Mouse (Mus musculus) embryo, embryonic 11 days (tissue): ENCODE results near the gene Tsnaxip1.
A peak's percentile ranks its signal among the peaks of the same experiment; 100 is the strongest.

ENCODE experiments used
- DNase-seq: peaks from one replicate; pipeline ENCODE4 v3.0.0-alpha.2; 2015

Tsnaxip1 gene

GRCm38 (mm10) chr8:105826861-105827848, at the start of gene Tsnaxip1, which contains the start of gene Ranbp10:
Gene Tsnaxip1, plus strand, starts transcription at chr8:105827731.
Gene Ranbp10, minus strand, starts transcription at chr8:105827350.
- peak; percentile 98 for DNase-seq

GRCm38 (mm10) chr8:105777833-105778232, 49.7 kb upstream of the Tsnaxip1 start:
- no peak for DNase-seq

DNA sequence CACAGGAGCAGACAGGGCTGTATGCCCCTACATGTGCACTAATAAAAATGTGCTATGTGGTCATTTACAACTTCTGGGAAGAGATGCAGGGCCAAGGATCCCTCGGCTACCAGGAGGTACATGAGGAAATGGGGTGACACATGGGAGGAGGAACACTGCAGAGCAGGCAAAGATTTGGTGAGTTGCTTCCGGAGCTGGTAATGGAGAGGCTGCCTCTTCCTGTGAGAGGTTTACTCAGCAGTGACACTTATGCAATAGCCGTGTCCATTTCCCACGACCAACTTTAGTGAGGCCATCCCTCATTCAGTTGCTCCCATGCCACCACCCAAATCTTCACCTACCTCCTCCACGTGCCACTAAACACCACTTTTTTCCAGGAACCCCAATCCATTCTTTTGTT, 47.2 kb upstream of the Tsnaxip1 start:
- DNase-seq = no peak

GRCm38 (mm10) chr8:105788241-105788640, 39.3 kb upstream of the Tsnaxip1 start:
- peak; percentile 58 for DNase-seq

DNA sequence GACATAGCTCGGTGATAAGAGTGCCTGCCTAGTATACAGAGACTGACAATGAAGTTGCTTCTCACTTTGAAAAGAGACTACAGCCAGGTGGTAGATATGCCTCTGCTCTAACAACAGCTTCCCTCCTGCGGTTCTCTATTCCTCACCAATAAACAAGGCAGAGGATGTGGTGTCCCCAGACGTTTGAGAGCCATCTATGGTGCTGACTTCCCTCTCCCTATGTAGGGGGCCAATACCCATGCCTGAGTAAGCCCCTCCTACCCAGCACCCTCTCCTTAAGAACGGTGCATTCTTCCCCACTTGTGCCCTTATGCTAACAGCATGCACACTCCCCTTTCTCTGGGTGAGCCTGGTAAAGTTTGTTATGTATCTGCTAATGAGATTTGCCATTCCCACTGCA, 38.6 kb upstream of the Tsnaxip1 start:
- no peak for DNase-seq

GRCm38 (mm10) chr8:105789626-105790025, 37.9 kb upstream of the Tsnaxip1 start:
- DNase-seq = no peak

- no peak for DNase-seq
Observed at GRCm38 (mm10) chr8:105793331-105793730, 34.2 kb upstream of the Tsnaxip1 start.

GRCm38 (mm10) chr8:105794009-105794598, 33.4 kb upstream of the Tsnaxip1 start:
- no peak for DNase-seq

DNA sequence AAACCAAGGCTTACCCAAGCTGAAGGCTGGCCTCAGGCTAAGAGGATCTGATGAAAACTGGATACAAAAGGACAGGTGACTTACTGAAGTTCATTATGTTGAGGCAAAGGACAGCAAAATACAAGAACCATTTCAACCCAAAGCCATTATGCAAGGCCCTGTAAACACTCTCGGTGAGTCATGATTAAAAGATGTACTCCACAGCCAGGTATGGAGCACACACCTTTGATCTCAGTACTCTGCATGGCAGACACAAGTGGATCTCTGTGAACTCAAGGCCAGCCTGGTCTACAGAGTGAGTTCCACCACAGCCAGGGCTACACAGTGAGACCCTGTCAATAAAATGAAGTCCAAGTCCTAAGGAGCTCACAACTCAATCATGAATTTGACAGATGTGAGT, 31.7 kb upstream of the Tsnaxip1 start:
- no peak for DNase-seq

GRCm38 (mm10) chr8:105798408-105798807, 29.1 kb upstream of the Tsnaxip1 start:
- no peak for DNase-seq

- DNase-seq = peak; percentile 10
Observed at GRCm38 (mm10) chr8:105799091-105799812, 28.3 kb upstream of the Tsnaxip1 start.

DNA sequence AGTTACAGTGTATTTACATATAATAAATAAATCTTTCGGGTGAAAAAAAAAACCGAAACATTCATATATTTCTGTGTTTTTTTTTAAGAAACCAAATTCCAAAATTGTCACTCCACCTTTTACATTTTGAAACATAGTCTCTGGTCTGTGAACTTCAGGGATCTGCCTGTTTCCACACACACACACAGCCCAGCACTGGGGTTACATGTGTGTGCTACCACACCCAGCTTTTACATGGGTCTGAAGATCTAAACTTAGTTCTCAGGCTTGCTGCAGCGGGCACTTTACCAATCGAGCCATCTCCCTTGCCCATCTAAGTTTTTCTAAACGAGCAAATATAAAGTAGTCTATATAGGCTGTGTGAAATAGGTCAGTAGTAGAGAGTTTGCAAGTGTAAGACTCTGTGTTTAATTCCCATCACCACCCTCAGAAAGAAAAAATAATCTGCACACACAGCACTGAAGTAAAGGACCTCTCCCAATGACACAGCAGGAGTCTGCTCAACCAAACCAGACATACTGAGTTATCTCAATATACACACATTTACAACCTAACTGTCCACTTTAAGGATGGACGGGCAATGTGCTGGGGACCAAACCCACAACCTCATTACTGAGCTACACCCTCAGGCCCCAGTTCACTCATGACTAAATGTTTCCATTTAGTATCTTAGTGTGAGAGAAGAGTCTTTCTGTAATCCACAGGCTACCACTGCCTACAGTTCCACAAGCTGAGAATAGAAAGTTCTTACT, 26.2 kb upstream of the Tsnaxip1 start:
- no peak for DNase-seq

- DNase-seq = no peak
Observed at GRCm38 (mm10) chr8:105804797-105805196, 22.7 kb upstream of the Tsnaxip1 start.

DNA sequence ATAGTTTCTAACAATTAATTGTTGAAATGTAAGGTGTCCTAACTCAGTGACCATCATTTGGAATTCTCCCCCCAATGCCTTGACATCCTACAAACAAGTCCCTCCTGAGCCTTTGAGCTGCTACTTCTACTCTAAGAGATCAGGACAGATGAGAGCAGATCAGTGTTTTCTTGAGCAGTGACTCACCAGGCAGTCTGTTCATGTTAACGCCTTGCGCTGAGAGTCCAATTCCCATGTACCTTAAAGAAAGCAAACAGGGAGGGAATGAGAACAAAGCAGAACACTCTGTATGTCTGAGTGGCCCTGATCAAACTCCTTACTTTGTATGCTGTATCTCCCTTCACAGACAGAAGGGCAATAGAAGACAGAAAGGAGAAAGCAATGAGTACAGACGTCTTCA, 22.2 kb upstream of the Tsnaxip1 start:
- DNase-seq = no peak

GRCm38 (mm10) chr8:105805964-105806363, 21.6 kb upstream of the Tsnaxip1 start:
- no peak for DNase-seq

- DNase-seq = no peak
Observed at GRCm38 (mm10) chr8:105807766-105808165, 19.8 kb upstream of the Tsnaxip1 start.

DNA sequence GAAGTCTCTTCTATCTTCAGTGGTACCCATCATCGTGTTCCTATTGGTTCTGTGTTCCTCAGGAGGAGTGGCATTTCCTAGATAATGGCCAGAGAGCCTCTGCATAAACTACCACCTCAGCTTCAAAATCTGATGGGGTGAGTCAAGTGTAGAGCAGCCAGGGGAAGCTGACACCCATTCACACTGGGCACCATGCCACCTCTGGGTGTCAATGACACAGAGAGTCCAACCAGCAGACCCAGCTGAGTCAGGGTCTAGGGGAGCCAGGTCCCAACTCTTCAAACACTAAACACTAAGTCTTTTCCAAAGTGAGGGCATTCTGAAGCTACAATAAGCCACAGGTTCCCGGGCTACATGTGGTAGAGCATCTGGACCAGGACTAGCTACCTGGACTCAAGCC, 19.1 kb upstream of the Tsnaxip1 start:
- DNase-seq = no peak

DNA sequence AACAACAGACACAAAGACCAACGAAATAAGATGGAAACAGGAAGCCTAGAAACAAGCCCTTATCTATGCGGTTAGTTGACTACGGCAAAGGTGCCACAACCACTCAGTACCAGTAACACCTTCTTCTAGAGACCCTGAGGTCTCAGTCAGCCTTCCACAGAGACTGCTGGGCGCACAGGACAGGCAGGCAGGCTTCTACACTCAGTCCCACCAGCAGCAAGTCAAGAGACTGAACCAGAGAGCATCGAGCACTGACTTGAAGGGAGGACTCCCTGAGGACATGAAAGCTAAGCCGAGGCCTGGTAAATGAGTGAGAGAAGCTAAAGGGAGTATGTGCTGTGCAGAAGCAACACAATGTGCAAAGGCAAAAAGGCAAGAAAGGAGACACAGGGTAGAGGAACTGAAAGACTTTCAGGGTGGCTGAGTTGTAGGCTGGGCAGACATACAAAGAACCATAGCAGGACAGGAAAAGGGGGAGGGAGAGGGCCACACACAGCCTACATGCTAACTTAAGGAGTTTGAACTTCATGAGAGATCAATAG, 17.2 kb upstream of the Tsnaxip1 start:
- no peak for DNase-seq

DNA sequence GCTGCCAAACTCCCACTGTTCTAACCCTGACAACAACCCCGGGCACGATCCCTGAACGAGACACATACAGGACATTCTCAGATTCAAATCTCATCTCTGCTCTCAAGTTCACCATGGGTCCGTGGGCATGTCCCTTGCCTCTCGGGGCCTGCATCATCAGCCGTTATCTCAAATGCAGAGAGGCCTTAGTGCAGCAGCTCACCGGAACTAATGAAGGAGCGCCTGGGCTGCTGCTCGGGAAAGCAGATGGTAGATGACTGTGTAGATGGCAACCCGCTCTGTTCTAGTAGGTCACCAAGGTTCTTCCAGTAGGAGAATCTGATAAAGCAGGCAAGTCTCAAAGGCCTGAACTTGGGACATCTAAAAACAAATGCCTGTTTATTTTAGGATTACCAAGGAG, 16.5 kb upstream of the Tsnaxip1 start:
- DNase-seq = no peak

DNA sequence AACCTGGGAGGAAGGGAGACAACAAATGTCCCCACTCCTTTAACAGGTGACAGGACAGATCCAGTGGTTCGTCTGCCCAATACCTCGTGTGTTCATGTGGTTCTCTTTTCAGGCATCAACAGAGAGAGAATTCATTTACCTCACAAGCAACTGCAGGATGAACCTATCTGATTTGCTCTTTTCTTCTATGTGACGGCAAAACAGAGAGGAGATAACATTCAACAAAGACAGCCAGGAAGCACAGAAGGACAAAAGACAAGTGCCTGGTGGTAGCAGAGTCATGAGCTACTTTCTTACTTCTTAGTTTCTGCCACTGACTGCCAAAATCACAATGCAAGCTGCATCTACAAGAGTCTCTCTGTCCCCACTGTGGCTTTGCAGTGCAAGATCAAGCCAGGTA, 16.0 kb upstream of the Tsnaxip1 start:
- DNase-seq = no peak

- DNase-seq = no peak
Observed at GRCm38 (mm10) chr8:105812511-105812910, 15.0 kb upstream of the Tsnaxip1 start.

GRCm38 (mm10) chr8:105813241-105813640, 14.3 kb upstream of the Tsnaxip1 start:
- DNase-seq = no peak
